Mouse (Mus musculus) spleen, postnatal 14 days (tissue): ENCODE results near the gene Gm44503.

Experiments used
- DNase-seq, 2 experiments: peaks; one replicate each; pipeline ENCODE4 v3.0.0; 2021 to 2022; ENCODE audit warnings: low spot score in 2 of 2

Gene Gm44503

DNA sequence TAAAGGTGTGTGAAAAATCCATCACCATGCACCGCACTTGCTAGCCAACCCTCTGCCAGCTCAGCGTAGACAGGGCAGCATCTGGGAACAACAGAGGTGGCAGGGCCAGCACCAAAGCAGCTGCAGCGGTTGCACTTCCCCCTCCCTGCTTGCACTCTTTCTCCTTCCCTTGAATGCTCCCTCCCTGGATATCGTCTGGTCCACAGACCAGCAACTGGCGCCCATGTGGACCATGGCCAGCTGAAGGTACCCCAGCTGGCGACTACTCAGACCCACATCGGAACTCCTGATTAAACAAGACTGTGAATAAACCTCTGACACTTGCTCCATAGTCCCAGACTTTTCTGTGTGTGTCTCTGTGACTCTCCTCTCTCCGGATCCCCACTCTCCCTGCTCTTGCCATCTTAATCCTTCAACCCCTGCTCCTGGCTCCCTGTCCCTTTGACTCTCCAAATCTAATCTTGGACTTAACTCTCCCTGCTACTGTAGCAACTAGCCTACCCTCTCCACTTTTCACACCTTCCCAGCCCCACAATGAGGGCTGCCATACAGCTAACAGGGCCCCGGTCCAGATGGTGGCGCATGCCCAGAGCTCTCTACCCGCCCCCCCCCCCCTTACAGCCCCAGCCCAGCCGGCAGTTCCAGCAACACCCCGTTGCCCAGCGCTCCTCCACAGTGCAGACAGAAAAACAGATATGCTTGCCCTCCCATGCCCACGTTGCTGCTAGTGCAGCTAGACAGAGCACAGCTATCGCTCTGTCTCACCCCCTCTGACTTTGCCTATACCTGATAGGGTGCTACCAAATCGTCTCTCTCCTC is 67.4 kb downstream of the Gm44503 start:
- DNase-seq: no peak

DNA sequence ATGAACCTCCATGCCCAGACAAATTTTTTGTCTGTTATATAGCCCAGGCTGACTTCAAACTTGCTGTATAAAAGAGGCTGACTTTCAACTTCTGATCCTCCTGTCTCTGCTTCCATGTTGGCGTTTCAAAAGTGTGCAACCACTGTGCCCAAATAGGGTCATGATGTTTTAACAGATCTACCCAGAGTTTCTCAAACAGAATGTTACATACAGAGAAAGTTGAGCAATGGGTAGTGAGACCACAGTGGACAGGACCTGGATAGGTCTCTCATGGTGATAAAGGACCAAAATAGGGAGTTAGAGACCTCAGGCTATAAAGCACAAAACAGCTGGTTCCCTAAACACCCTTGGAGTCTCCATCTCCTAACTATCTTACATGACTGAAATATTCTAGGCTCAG is 71.8 kb downstream of the Gm44503 start:
- no peak for DNase-seq

DNA sequence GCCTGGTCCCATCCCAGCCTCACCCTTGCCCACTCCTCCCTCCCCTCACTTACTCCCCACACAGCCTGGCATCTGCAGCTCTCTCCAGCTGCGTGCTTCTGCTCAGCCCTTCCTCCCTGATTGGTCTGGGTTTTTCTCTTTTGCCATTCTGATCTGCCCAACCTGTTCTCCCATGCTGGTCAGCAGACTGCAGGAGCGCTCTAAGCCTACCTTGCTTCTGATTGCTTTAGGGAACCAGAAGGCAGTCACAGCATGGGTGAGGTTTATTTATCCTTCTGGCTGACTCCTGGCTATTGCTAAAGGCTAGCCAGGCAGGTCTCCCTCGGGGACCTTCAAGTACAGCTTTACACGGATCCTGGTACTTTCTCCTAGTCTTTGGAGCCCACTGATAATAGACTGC is 72.8 kb downstream of the Gm44503 start:
- DNase-seq: no peak

DNA sequence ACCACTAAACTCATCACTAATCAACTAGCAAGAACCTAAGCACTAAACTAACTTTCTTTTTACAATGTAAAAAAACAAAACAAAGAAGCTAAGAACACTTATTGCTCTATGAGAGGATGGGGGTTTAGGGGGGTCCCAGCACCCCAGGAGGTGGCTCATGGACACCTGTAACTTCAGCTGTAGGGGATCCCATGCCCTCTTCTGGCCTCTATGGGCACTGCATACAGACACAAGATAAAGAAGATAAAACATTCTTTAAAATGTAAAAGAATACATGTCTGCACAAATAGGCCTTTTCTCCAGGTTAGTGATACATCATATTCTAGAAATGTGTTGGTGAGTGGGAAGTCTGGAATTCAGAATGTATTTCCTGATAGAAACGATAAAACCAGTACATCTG is 74.8 kb downstream of the Gm44503 start:
- DNase-seq: no peak

DNA sequence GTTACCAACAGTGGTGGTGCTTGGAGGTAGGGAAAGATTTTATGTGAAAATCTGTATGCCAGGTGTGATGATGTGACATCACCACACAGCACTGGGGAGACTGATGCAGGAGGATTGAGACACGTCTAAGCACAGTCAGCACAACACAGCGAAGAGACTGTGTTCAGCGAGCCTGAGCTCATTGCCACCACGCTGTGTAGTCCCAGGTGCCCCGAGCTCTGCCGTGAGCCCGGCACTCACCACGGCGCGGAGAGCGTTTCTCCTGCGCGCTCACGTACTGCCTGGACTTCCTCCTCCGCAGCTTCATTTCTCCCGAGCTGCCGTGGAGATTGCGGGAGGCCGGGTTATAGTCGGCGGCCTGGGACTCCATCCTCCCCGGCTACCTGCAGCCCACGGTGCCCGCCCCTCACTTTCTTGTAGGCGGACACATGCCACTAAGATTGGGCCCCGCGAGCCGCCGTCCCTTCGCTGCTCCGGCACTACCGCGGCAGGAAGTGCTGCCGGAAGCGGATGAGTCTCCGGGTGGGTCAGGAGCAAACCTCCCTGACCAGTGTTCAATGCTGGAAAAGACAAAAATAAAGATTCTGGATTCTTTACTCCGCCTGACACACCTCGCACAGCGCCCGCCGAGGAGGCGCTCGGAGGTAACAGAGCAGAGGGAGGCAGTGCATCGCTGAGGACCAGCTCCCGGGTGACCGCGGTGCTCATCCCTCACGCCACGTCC is 80.7 kb downstream of the Gm44503 start:
- peak; percentile 79 to 84 for DNase-seq

DNA sequence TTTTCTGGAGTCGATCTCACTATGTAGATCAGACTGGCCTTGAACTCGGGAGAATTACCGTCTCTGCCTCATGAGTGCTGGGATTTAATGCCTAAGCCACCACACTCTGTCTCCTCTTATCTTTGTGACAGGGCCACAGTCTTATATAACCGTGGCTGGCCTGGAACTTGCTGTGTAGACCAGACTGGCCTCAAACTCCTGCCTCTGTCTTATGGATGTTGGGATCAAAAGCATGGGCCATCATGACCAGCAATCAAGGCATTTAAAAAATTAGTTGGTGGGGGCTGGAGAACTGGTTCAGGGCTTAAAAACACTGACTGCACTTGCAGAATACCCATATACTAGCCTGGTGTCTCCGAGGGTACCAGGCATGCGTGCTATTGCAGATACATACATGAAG is 81.4 kb downstream of the Gm44503 start, which contains the start of gene Pigb:
Pigb (minus strand) TSS at position 299 of the 400 bp plus-strand sequence.
- no peak for DNase-seq

DNA sequence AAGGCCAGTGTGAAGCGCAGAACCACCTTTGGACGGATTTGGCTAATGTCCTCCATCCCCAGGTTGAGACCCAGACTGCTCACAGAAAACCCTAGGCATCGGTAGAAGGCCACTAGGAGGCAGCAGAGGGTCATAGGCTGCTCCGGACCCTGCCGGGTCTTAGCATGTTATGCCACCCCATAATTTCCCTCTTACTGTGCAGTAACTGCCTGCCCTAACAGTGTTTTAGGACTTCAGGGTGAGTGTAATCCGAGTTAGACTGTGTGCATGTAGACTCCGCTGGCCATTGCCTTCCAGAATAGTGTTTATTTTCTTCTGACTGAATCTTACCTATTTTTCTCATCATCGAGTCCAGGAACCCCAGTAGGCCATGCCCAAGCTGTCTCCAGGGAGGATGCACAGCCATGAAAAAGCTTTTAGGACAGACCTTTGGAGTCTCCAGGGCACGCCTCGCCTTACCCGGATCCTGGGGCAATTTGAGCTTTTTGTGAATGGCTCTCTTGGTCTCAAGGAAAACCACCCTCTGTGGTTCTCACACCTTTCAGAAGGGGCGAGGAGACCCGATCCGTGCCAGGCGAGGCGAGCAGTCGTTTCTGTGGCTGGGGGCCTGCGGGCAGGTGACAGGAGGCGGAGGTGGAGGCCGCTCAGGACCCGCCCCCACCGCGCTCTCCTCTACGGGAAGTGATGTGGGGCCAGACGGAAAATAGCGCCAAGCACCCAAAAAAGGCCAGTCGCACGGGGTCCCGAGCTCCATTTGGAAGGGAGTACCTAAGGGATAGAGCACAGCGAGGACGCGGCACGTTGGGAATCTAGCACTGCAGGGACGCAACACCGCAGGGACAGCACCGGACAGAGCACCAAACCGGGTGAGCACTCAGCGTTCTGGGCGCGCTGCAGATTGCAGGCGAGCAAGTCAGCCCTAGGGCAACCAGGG is 85.8 kb downstream of the Gm44503 start, which contains the start of gene Rab27a:
Rab27a (plus strand) TSS at position 709 of the 934 bp plus-strand sequence.
- DNase-seq: peak; percentile 65 to 82

DNA sequence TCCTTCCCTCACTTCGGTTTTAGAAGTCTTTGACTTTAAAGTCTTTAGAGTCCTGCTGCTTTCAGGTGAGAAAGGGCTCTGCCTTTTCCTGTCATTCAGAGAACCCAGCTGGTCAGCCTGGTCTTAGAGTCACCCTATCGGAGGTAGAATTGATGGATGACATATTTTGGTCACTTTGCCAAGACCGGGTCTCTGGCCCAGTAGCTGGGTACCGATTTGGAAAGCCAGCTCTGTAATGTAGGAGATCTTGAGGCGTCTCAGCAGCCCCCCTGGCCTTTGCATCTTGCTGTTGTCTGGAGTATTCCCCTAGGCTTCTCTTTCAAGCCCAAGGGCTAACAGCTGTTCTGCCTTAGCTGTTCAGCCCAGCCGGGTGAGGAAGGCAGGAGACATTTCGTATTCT is 86.6 kb downstream of the Gm44503 start:
- DNase-seq: no peak

DNA sequence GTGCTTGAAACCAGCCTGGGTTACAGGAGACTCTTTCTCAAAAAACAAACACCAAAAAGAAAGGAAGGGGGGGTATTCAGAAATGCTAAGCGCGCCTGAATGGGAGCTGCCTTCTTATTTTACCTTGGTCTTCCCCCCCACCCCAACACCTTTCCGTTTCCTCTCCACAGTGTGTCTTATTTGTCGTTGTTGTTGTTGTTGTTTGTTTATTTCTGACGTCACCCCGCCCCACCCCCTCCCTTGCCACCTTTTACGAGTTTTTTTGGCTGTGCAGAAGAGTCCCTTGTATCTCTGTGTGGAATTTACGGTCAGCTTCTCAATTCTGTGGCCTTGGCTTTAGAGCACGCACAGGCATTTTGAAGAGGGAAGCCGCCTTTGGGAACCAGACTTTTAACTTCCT is 87.1 kb downstream of the Gm44503 start:
- no peak for DNase-seq

DNA sequence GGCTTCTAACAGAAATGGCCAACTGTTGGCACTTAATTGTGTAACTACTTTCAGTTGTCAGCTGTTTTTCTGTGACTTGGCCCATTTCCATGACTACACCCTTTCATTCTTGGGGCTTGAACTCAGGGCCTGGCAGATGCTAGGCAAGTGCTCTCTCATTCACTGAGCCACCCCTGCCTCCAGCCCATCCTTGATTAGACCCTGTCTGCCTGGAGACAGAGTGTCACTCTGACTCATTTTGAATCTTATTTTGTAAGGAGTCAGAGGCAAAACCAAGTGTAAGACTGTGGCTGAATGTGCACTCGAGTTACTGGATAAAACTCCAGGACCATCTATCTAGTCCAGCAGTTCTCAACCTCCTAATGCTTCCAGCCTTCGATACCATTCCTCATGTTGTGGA is 89.3 kb downstream of the Gm44503 start:
- no peak for DNase-seq

DNA sequence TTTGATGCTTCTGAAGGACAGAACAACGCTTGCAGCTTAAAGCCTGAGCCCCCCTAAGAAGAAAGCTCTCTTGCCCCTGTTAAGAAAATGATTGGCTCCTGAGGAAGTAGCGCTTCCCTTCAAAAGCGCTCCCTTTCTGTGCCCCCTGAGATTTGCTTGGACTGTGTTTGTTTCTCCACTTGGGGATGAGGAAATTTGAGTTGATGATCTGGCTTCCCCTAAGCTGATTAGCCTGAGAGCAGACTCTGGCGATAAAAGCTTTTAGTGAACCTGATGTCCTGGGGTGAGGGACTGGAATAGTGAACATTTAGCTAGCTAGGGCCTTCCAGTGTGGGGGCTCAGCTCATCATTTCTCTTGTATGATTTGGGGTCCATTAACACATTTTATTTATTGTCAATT is 90.3 kb downstream of the Gm44503 start:
- DNase-seq: no peak

DNA sequence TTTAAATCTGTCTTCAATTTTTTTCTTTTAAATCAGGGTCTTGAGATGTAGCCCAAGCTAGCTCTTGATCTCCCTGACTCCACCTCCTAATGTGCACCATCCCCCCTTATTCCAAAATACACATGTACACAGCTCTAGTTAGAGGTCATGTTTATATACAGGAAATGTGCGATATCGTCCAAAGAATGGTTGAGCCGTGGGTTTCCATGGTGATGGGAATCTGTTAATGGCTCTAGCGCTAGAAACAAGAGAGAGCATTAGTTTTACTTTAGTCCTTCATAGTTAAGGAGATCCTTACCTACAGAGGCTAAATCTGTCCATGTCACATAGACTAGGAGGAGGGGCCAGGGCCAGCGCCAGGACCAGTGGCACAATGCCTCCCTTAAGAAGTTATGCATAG is 91.2 kb downstream of the Gm44503 start:
- no peak for DNase-seq

DNA sequence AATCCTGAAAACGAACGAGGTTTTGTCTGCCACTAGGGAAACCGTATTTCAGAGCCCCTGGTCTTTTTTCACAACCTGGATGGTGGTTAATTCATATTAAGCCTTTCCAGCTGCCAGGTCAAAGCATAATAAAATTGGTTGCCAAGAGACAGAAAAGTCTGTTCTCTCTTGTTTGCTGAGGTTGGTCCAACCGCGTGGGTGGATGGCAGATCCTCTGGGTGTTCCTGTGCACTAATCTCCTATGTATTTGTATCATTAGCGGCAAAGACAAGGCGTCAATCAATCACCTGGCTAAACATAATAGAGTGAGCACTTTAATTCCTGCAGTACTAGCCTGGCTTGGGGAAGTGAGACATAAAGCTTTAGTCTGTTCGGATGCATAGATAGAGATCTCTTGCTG is 92.0 kb downstream of the Gm44503 start:
- DNase-seq: no peak

DNA sequence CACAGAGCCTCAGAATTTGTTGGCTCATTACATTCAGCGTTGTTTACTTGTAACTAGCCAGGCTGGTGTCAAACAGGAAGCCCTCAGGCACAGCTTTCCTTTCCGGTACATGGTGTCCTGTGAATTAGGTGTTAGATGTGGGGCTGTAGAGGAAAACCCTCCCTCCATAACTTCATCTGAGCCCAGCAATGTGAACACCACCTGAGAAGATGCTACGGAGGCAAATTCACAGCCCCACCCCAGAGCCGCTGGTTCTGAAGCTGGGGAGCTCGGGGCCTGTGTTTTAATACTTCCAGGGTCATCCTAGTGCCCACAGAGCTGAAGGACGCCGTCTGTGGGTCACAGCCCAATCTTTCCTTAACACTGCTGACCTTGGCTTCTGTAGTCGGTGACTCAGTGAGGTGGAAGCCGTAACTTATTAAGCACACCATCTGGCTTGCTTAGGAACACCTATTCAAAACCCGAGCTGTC is 96.8 kb downstream of the Gm44503 start:
- DNase-seq: no peak

DNA sequence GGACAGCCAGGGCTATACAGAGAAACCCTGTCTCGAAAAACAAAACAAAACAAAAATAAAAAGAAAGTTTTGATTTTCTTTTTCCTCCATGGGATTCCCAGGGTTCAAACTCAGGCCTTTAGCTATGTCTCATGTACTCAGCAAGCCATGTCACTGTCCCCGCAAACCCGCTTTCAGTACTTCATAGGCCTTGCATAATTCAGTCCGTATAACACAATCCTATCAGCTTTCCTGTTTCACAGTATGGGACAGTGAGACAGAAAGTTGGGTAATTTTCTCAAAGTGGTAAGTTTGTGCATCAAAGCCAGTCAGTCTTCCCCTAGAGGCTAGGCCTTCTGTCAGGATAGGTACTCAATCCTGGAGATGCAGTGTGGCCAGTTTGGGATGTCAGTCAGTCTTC is 100.6 kb downstream of the Gm44503 start:
- DNase-seq: no peak

DNA sequence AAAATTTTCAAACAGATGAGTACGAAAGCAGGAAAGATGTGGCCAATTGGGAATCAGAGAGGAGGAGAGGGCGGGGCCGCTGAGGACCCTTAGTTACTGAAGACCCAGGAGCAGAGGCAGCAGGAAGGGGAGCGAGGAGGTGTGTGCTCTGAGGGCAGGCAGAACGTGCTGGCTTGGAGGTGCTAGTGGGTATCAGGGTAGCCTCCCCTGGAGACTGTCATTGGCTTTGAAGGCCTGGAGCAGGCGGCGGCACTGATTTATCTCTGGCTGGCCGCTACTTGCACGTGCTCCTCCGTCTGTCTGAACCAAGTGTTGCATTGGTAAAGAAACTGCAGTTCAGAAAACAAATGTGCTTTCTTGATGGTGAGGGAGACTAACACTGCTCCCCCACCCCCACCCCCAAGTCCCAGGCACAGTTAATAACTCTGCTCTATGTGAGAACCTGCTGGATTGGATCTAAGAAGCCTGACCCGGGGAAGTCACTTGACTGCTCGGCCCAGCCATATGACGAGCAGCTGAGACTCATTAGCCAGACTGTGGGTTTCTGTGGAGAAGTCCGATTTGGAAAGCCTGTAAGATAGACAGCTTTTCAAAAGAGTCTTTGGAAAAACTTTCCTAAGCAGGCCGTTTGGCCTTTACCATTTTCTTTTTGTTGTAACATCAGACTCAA is 105.1 kb downstream of the Gm44503 start:
- no peak for DNase-seq
